Mouse (Mus musculus) liver, postnatal 0 days (tissue): Measurements from ENCODE around the gene Nkx1-2. TPM values are rescaled to one million over a fixed set of nuclear protein-coding genes. Genes with fewer than 3 reads are reported as not detected.
A peak's percentile ranks its signal among the peaks of the same experiment; 100 is the strongest.

Experiments used
- ATAC-seq: fragments of 200-750 bp; cut with Nextera tagmentation; 2 replicates; pipeline ENCODE4 v1.8.0; 2017; ENCODE audit warnings: mild to moderate bottlenecking, moderate library complexity
- DNase-seq: peaks from one replicate; pipeline ENCODE4 v3.0.0-alpha.2; 2016
- H3K27ac ChIP-seq: fragments of 300-500 bp; sonication (generic); 2 replicates; pipeline ENCODE4 v1.5.1; 2014; ENCODE audit warnings: antibody characterized with exemption, moderate library complexity, mild to moderate bottlenecking, low read depth
- H3K27me3 ChIP-seq: fragments of 300-500 bp; sonication (generic); 2 replicates; pipeline ENCODE4 v1.6.1; 2014; ENCODE audit warnings: low read length, control low read depth, mixed read lengths; ENCODE audit not compliant: insufficient read depth
- H3K36me3 ChIP-seq: fragments of 300-500 bp; sonication (generic); replicated peaks from 2 replicates; pipeline ENCODE4 v1.6.1; 2014; ENCODE audit warnings: mild to moderate bottlenecking, control low read depth, low read length, moderate library complexity, mixed read lengths; ENCODE audit not compliant: insufficient read depth
- H3K4me1 ChIP-seq: fragments of 300-500 bp; sonication (generic); 2 replicates; pipeline ENCODE4 v1.6.1; 2014; ENCODE audit warnings: antibody characterized with exemption, mild to moderate bottlenecking, control low read depth; ENCODE audit not compliant: insufficient read depth
- H3K4me2 ChIP-seq: fragments of 300-500 bp; sonication (generic); 2 replicates; pipeline ENCODE4 v1.6.1; 2014; ENCODE audit warnings: low read depth, mild to moderate bottlenecking, low read length, moderate library complexity, mixed read lengths
- H3K4me3 ChIP-seq: fragments of 300-500 bp; sonication (generic); 2 replicates; pipeline ENCODE4 v1.5.1; 2014; ENCODE audit warnings: low read depth, low read length
- H3K9ac ChIP-seq: fragments of 300-500 bp; sonication (generic); replicated peaks from 2 replicates; pipeline ENCODE4 v1.6.1; 2014; ENCODE audit warnings: mild to moderate bottlenecking, moderate library complexity
- H3K9me3 ChIP-seq: fragments of 300-500 bp; sonication (generic); 2 replicates; pipeline ENCODE4 v1.6.1; 2016; ENCODE audit warnings: mild to moderate bottlenecking, control low read depth, low read length, mixed read lengths
- CTCF ChIP-seq: sonication (generic); IDR thresholded peaks from 2 replicates; pipeline ENCODE4 v1.5.1; 2016; ENCODE audit warnings: antibody characterized with exemption, low read depth
- EP300 ChIP-seq: IDR thresholded peaks from 2 replicates; pipeline ENCODE4 v1.6.1; 2016; ENCODE audit warnings: antibody characterized with exemption, low read depth, mild to moderate bottlenecking
- WGBS: fragments of 180-500 bp; shearing (Covaris S2); extraction: QIAGEN DNeasy Blood & Tissue Kit; methylation state at CpG from one replicate; pipeline ENCODE4 v1.1.7; 2014; ENCODE audit not compliant: insufficient replicate concordance; 5-methylcytosine and 5-hydroxymethylcytosine counted together
- polyA plus RNA-seq: library from polyadenylated mRNA; unstranded; fragments of >200 nt; fragmentation: Nextera tagmentation; extraction: Ambion mirVana; gene quantifications from 2 replicates; pipeline ENCODE4 v1.2.1, GENCODE M21; 2015

Gene Nkx1-2
- polyA plus RNA-seq, 1 experiment from 2014 or later: not detected

DNA sequence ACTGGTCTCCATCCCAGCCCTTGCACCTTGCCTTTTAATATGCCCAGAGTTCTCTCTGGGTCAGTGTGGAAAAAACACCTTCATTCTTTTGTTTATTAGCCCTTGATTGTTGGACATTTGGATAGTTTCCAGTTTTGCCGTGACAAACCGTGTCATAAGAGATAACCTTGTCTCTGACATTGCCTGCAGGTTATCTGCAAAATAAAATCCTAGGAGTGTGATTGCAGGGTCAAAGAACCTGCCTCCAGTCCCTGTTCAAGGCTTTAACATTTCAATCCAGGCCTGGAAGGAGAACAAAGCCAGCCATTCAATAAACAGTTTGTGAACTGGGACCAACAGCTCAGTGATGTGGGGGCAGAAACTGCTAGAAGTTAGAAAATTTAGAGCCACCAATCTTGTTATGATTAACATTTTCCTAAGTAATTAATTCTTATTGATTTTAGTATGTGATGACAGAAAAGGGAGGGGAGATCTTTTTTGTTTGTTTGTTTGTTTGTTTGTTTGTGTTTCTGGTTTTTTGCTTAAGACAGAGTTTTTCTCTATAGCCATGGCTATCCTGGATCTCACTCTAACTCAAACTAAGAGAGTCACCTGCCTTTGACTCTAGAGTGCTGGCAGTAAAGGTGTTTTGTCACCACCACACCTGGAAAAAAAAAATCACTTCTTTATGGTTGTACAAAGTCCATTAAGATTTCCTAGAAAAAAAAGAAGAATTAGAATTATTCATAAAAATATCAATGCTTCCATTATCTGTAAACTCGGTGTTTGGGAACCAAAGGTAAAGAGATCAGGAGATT lies 13.5 kb downstream of the Nkx1-2 start:
- H3K9ac ChIP-seq: no peak overlapping the region
- WGBS: 51% methylated on average over 3 of the region's 3 CpGs
- H3K27me3 ChIP-seq: peaks cover 28% of the 10 kb centered on the region
- H3K4me2 ChIP-seq: no peak overlapping the region
- DNase-seq: no peak
- H3K4me3 ChIP-seq: no peak overlapping the region
- TF ChIP-seq EP300 (no peak), CTCF (no peak)
- no peak overlapping the region for H3K27ac ChIP-seq
- no peak for ATAC-seq
- no peaks in the 10 kb centered on the region; the same call in 1 of the 2 replicates for H3K4me1 ChIP-seq
- no peaks in the 10 kb centered on the region for H3K9me3 ChIP-seq
- H3K36me3 ChIP-seq: no peaks in the 10 kb centered on the region

DNA sequence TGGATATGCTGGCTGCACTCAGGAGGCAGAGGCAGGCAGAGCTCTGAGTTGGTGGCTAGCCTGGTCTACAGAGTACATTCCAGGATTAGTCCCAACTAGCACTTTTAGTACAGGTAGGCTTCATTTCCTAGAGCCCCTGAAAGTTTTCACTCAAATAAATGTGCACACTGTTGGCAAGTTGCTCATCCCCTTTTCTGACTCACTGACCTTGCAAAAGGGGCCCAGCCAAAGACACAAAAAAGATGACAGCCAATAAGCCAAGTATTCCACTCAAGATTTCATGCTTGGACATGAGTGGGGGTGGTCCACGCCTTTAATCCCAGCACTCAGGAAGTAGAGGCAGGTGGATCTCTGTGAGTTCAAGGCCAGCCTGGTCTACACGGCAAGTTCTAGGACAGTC lies 18.0 kb downstream of the Nkx1-2 start:
- TF ChIP-seq EP300: no peak
- TF ChIP-seq CTCF: no peak
- Histone ChIP-seq H3K4me2 (no peak overlapping the region), H3K27ac (no peak overlapping the region), H3K36me3 (no peaks in the 10 kb centered on the region), H3K4me1 (no peaks in the 10 kb centered on the region), H3K9ac (no peak overlapping the region), H3K9me3 (no peaks in the 10 kb centered on the region), H3K27me3 (peaks cover 43% of the 10 kb centered on the region), H3K4me3 (no peak overlapping the region)
- DNase-seq (no peak), ATAC-seq (no peak)
- 86% methylated on average over 2 of the region's 2 CpGs for WGBS

DNA sequence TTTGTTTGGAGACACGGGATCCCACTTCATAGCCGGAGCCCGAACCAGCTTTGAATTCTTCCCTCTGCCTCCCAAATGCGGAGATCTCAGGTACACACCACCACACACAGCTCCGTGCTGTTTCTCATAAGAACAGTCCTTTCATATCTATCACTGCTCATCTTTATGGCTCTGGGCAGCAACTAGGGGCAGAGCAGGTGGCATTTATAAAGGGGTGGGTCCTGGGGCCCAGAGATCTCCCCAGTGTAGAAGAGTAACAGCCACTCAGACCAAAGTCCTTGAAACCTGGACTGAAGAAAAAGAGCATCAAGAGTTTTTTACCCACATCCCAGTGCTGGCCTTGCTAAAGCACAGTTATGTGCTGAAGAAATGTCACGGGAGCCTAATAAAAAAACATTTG lies 18.9 kb downstream of the Nkx1-2 start:
- TF ChIP-seq EP300: no peak
- H3K4me2 ChIP-seq: no peak overlapping the region
- H3K27ac ChIP-seq: no peak overlapping the region
- no peak for DNase-seq
- ATAC-seq: no peak
- H3K27me3 ChIP-seq: peaks cover 43% of the 10 kb centered on the region
- H3K4me1 ChIP-seq: 0 out of 2 replicates have a peak, but pooled peaks cover under 1% of the 10 kb centered on the region
- H3K36me3 ChIP-seq: no peaks in the 10 kb centered on the region
- H3K9ac ChIP-seq: no peak overlapping the region
- no peaks in the 10 kb centered on the region for H3K9me3 ChIP-seq
- WGBS: 48% methylated on average over 6 of the region's 6 CpGs
- H3K4me3 ChIP-seq: no peak overlapping the region

DNA sequence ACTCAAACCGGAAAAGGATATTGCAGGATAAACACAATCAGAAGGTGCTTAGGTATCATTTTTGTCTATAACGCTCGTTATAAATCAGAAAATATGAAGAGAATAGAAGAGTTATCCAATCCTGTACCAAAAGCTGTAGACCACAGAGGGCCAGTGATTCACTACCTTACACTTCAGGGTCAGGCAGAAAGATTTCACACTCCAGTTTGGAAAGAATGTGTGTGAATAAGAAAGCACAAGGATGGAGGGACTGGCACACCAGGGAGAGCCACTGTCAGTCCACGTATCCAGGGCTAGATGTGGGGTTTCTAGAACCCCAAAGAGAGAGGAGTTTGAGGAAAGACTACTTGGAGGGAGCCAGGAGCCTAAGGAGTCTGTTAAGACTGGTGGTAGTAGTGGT lies 22.5 kb downstream of the Nkx1-2 start:
- TF ChIP-seq EP300: no peak
- TF ChIP-seq CTCF: no peak
- H3K4me2 ChIP-seq: peak overlapping the region; percentile 89
- H3K36me3 ChIP-seq: no peaks in the 10 kb centered on the region
- DNase-seq (no peak), ATAC-seq (no peak)
- whole genome bisulfite sequencing: 45% methylated on average over 4 of the region's 4 CpGs
- peaks cover 15% of the 10 kb centered on the region for H3K4me1 ChIP-seq
- no peak overlapping the region for H3K27ac ChIP-seq
- H3K4me3 ChIP-seq: peak overlapping the region; percentile 72
- no peaks in the 10 kb centered on the region for H3K9me3 ChIP-seq
- 0 out of 2 replicates have a peak overlapping the region, but pooled peaks have one; percentile 83 for H3K9ac ChIP-seq
- H3K27me3 ChIP-seq: peaks cover 28% of the 10 kb centered on the region

DNA sequence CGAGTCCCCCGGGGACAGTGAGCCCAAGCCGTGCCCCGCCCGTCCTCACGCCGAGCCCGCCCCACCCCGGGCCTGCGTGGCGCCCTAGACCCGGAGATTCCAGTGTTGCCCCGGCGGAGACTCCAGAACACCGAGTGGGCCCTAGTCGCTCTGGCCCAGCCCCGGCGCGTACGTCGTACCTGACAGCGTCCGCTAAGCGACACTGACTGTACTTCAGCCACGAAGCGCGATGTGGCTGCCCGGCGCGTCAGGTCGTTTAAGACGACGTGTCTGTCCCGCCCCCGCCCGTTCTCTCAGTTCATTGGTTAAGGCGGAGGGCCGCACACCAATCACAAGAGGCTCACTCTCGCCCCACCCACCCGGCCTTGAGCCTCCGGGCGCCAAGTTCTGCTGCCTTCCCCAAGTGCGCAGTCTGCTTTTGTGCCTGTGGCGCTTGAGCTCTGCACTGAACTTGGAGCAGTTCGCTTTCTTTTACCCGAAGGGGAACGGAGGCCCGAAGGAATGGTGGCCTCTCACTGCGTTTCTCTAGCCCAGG lies 23.3 kb downstream of the Nkx1-2 start, which contains the start of gene Oat:
Oat (minus strand) TSS at position 283 of the 535 bp plus-strand sequence.
- 1% methylated on average over 48 of the region's 49 CpGs for WGBS
- peak; percentile 96 for ATAC-seq
- TF ChIP-seq CTCF (peak; percentile 15; the same call in 1 of the 2 replicates), EP300 (peak; percentile 31; the same call in 1 of the 2 replicates)
- Histone ChIP-seq H3K9me3 (no peaks in the 10 kb centered on the region), H3K4me1 (peaks cover 15% of the 10 kb centered on the region), H3K9ac (peak within 1 kb of the TSS; percentile 83), H3K27me3 (peaks cover 21% of the 10 kb centered on the region), H3K4me2 (peak within 1 kb of the TSS; percentile 89), H3K27ac (peak within 1 kb of the TSS; percentile 95), H3K36me3 (no peaks in the 10 kb centered on the region), H3K4me3 (peak within 1 kb of the TSS; percentile 72)
- peak; percentile 98 for DNase-seq

DNA sequence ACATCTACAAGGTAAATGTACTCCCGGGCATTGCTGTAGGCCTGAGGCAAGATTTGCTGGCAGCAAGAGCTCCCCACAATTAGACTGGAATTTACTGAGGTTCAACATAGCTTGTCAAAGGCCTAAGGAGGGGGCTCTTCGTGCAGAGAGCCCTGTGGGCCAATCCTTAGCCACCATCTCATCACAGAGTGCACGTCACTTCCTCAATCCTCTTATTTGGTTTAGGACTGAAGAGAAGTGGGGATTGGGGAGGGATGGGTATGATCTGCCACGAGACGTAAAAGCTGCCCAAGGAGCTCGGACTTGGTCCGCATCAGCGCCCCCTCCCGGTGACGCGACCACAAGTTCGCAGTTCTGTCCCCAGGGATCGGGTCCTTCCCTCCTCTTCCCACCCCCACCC lies 23.8 kb downstream of the Nkx1-2 start:
- DNase-seq (peak; percentile 87), ATAC-seq (peak; percentile 78)
- Histone ChIP-seq H3K4me2 (peak overlapping the region; percentile 89), H3K36me3 (no peaks in the 10 kb centered on the region), H3K9ac (peak overlapping the region; percentile 83), H3K4me3 (peak overlapping the region; percentile 72), H3K4me1 (peaks cover 16% of the 10 kb centered on the region), H3K9me3 (no peaks in the 10 kb centered on the region), H3K27ac (peak overlapping the region; percentile 95), H3K27me3 (peaks cover 17% of the 10 kb centered on the region)
- 1% methylated on average over 13 of the region's 13 CpGs for WGBS
- TF ChIP-seq EP300: no peak
- TF ChIP-seq CTCF: peak; percentile 77
